Mouse (Mus musculus): Measurements from ENCODE around the gene Nek9. TPM values are rescaled to one million over a fixed set of nuclear protein-coding genes. Genes with fewer than 3 reads are reported as not detected.

Gene Nek9
- polyA plus RNA-seq, 1 experiment from 2014 or later = 23.9 TPM

- H3K4me1 ChIP-seq = peaks cover 13% of the 10 kb centered on the region
- no peak for DNase-seq (ENCODE audit: extremely low spot score, low spot score)
- WGBS = 86% methylated on average over 6 of the region's 6 CpGs
- no peak overlapping the region for H3K27ac ChIP-seq
- H3K4me3 ChIP-seq = no peak overlapping the region
- H3K9me3 ChIP-seq = no peaks in the 10 kb centered on the region
- peaks cover 23% of the 10 kb centered on the region for H3K36me3 ChIP-seq (replicated peaks)
- no peaks in the 10 kb centered on the region for H3K27me3 ChIP-seq (ENCODE audit: poor library complexity, severe bottlenecking)
Observed at GRCm38 (mm10) chr12:85368441-85369063, 29.4 kb upstream of the Nek9 start.

- 95% methylated on average over 3 of the region's 3 CpGs for WGBS
Observed at GRCm38 (mm10) chr12:85366271-85366670, 27.1 kb upstream of the Nek9 start.

DNA sequence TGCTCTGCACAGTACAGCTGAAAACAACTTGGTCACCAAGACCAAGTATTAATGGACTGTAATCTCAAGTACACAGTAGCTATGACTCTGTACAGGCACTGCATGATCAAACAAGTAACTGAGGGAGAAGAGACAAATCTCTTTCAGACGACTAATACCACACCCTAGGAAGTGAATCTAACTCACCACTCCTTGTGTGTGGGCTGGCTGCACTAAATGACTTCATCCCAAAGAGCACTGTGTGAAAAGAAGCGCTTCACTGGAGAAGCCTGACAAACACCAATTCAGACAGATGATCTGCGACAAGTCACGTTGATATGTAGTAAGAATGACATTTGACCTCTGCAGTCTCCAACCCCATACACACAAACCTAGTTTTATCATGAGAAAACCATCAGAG, 23.3 kb upstream of the Nek9 start:
- DNase-seq (ENCODE audit: extremely low spot score, low spot score) = no peak
- Histone ChIP-seq H3K4me3 (no peak overlapping the region), H3K9me3 (no peaks in the 10 kb centered on the region), H3K4me1 (no peaks in the 10 kb centered on the region), H3K27ac (no peak overlapping the region), H3K27me3 (ENCODE audit: poor library complexity, severe bottlenecking) (no peaks in the 10 kb centered on the region), H3K36me3 (replicated peaks) (peaks cover 35% of the 10 kb centered on the region)
- 85% methylated on average over 4 of the region's 4 CpGs for WGBS

More at GRCm38 (mm10) chr12:85366271-85366670, 27.1 kb upstream of the Nek9 start:
- Histone ChIP-seq H3K9me3 (no peaks in the 10 kb centered on the region), H3K27me3 (ENCODE audit: poor library complexity, severe bottlenecking) (no peaks in the 10 kb centered on the region), H3K4me1 (no peaks in the 10 kb centered on the region), H3K27ac (no peak overlapping the region), H3K36me3 (replicated peaks) (peaks cover 31% of the 10 kb centered on the region), H3K4me3 (no peak overlapping the region)
- no peak for DNase-seq (ENCODE audit: extremely low spot score, low spot score)

DNA sequence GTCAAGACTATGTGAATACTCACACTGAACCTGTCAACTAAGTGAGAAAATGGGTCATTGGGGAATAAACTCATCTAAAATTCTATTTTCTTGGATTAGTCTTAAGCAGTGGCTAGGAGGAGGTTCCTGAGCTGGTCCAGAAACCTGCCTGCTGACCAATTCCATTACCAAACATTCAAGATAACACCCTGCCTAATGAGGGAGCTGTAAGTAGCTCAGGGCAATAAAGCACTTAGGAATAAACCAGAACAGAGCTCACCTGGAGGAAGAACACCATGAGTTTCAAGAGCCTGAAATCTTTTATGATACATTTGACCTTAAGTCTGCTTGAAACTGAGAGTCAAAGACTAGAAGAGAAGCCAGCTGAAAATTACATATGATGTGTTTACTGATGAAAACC, 22.4 kb upstream of the Nek9 start:
- H3K27me3 ChIP-seq (ENCODE audit: poor library complexity, severe bottlenecking) = no peaks in the 10 kb centered on the region
- no peaks in the 10 kb centered on the region for H3K9me3 ChIP-seq
- peaks cover 35% of the 10 kb centered on the region for H3K36me3 ChIP-seq (replicated peaks)
- no peak overlapping the region for H3K27ac ChIP-seq
- H3K4me3 ChIP-seq = no peak overlapping the region
- no peak for DNase-seq (ENCODE audit: extremely low spot score, low spot score)
- H3K4me1 ChIP-seq = no peaks in the 10 kb centered on the region

GRCm38 (mm10) chr12:85361165-85361564, 22.0 kb upstream of the Nek9 start:
- H3K27ac ChIP-seq = no peak overlapping the region
- DNase-seq (ENCODE audit: extremely low spot score, low spot score) = no peak
- no peak overlapping the region for H3K4me3 ChIP-seq
- H3K27me3 ChIP-seq (ENCODE audit: poor library complexity, severe bottlenecking) = no peaks in the 10 kb centered on the region
- H3K4me1 ChIP-seq = no peaks in the 10 kb centered on the region
- no peaks in the 10 kb centered on the region for H3K9me3 ChIP-seq
- peaks cover 31% of the 10 kb centered on the region for H3K36me3 ChIP-seq (replicated peaks)
- 93% methylated on average over 3 of the region's 3 CpGs for WGBS

GRCm38 (mm10) chr12:85354061-85354460, 14.9 kb upstream of the Nek9 start:
- peaks cover 52% of the 10 kb centered on the region for H3K36me3 ChIP-seq (replicated peaks)
- H3K9me3 ChIP-seq = no peaks in the 10 kb centered on the region
- WGBS = 94% methylated on average over 3 of the region's 3 CpGs
- peaks cover 4% of the 10 kb centered on the region; the same call in 1 of the 2 replicates for H3K4me1 ChIP-seq
- DNase-seq (ENCODE audit: extremely low spot score, low spot score) = no peak
- no peak overlapping the region for H3K27ac ChIP-seq
- H3K27me3 ChIP-seq (ENCODE audit: poor library complexity, severe bottlenecking) = no peaks in the 10 kb centered on the region
- no peak overlapping the region for H3K4me3 ChIP-seq

DNA sequence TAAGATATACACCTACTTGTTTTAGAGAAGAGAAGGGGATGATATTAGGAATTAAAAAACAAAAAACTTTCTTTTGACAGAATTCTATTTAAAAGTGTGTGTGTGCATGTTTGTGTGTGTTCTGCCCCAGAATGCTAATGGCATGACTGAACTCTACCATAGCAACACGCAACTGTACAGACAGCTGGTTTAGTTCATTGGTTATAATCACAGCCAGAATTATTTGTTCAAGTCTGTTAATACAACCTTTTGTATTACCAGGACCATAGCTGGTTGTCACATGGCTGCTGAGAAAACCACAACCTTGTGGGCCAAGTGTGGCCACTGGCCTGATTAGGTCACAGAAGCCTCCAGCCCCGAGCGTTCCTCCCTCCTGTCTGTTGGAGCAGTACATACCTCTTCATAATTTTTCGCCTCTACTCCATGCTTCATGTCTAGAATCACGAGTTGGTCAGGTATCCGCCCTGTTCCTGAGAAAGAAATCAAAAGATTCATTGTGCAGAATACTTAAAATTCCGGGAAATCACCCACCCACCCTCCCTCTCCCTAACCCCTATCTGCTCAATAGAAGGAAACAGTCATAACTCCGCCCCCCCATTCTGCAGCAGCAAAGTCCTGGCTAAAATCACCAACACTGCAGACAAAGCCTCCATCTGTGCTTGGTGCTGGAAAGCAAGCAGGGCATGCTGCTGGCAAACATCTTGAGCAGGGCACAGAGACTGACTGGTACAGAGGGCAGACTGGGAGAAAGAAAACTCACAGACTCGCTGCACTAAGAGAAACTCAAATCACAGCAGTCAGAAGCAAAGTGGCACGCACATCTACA, 11.5 kb upstream of the Nek9 start:
- H3K27me3 ChIP-seq (ENCODE audit: poor library complexity, severe bottlenecking) = no peaks in the 10 kb centered on the region
- DNase-seq (ENCODE audit: extremely low spot score, low spot score) = no peak
- H3K36me3 ChIP-seq (replicated peaks) = peaks cover 70% of the 10 kb centered on the region
- H3K27ac ChIP-seq = no peak overlapping the region
- no peak overlapping the region for H3K4me3 ChIP-seq
- H3K9me3 ChIP-seq = no peaks in the 10 kb centered on the region
- H3K4me1 ChIP-seq = peaks cover 4% of the 10 kb centered on the region; the same call in 1 of the 2 replicates
- WGBS = 89% methylated on average over 10 of the region's 10 CpGs

DNA sequence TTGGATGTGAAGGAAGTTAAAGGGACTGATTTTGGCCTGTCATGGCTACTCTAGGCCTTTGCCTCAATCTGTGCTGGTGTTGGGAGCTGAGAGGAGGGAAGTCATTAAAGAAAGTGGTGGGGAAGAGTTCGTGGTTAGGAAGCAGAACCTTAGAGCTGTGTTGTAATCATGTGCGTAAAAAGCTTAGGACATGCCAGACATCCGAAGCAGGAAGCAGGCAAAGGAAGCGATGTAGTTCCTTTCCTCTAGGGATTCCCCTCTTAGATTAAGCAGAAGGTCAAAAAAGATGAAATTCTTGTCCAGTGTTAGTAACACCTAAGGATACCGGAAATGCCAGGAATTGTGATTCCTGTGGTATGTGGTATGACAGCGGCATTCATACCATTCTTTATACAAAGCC, 9.2 kb upstream of the Nek9 start:
- H3K27me3 ChIP-seq (ENCODE audit: poor library complexity, severe bottlenecking) = no peaks in the 10 kb centered on the region
- H3K4me1 ChIP-seq = peaks cover 4% of the 10 kb centered on the region; the same call in 1 of the 2 replicates
- no peak overlapping the region for H3K4me3 ChIP-seq
- no peaks in the 10 kb centered on the region for H3K9me3 ChIP-seq
- 87% methylated on average over 6 of the region's 6 CpGs for WGBS
- peaks cover 76% of the 10 kb centered on the region for H3K36me3 ChIP-seq (replicated peaks)
- H3K27ac ChIP-seq = no peak overlapping the region
- DNase-seq (ENCODE audit: extremely low spot score, low spot score) = no peak

- Histone ChIP-seq H3K36me3 (replicated peaks) (peaks cover 73% of the 10 kb centered on the region), H3K4me3 (no peak overlapping the region), H3K9me3 (no peaks in the 10 kb centered on the region), H3K27ac (no peak overlapping the region), H3K27me3 (ENCODE audit: poor library complexity, severe bottlenecking) (no peaks in the 10 kb centered on the region), H3K4me1 (peaks cover 4% of the 10 kb centered on the region; the same call in 1 of the 2 replicates)
- no peak for DNase-seq (ENCODE audit: extremely low spot score, low spot score)
- 79% methylated on average over 3 of the region's 3 CpGs for WGBS
Observed at GRCm38 (mm10) chr12:85347196-85347595, 8.0 kb upstream of the Nek9 start.

GRCm38 (mm10) chr12:85346374-85346773, 7.2 kb upstream of the Nek9 start:
- H3K36me3 ChIP-seq (replicated peaks) = peaks cover 76% of the 10 kb centered on the region
- H3K4me1 ChIP-seq = peaks cover 4% of the 10 kb centered on the region; the same call in 1 of the 2 replicates
- peak; percentile 17 for DNase-seq (ENCODE audit: extremely low spot score, low spot score)
- H3K27ac ChIP-seq = no peak overlapping the region
- no peak overlapping the region for H3K4me3 ChIP-seq
- H3K27me3 ChIP-seq (ENCODE audit: poor library complexity, severe bottlenecking) = no peaks in the 10 kb centered on the region
- WGBS = 71% methylated on average over 3 of the region's 3 CpGs
- H3K9me3 ChIP-seq = no peaks in the 10 kb centered on the region

- DNase-seq (ENCODE audit: extremely low spot score, low spot score) = no peak
- WGBS = 94% methylated on average over 6 of the region's 6 CpGs
- no peak overlapping the region for H3K4me3 ChIP-seq
- H3K27ac ChIP-seq = no peak overlapping the region
- peaks cover 72% of the 10 kb centered on the region for H3K36me3 ChIP-seq (replicated peaks)
- no peaks in the 10 kb centered on the region for H3K27me3 ChIP-seq (ENCODE audit: poor library complexity, severe bottlenecking)
- no peaks in the 10 kb centered on the region for H3K9me3 ChIP-seq
- no peaks in the 10 kb centered on the region for H3K4me1 ChIP-seq
Observed at GRCm38 (mm10) chr12:85345559-85345958, 6.4 kb upstream of the Nek9 start.

- Histone ChIP-seq H3K9me3 (no peaks in the 10 kb centered on the region), H3K36me3 (replicated peaks) (peaks cover 60% of the 10 kb centered on the region), H3K4me3 (no peak overlapping the region), H3K27me3 (ENCODE audit: poor library complexity, severe bottlenecking) (no peaks in the 10 kb centered on the region), H3K27ac (no peak overlapping the region), H3K4me1 (peaks cover 9% of the 10 kb centered on the region)
- WGBS = 87% methylated on average over 7 of the region's 7 CpGs
- DNase-seq (ENCODE audit: extremely low spot score, low spot score) = no peak
Observed at GRCm38 (mm10) chr12:85344252-85344651, 5.1 kb upstream of the Nek9 start.

GRCm38 (mm10) chr12:85342310-85342709, 3.1 kb upstream of the Nek9 start:
- Histone ChIP-seq H3K27ac (no peak overlapping the region), H3K36me3 (replicated peaks) (peaks cover 41% of the 10 kb centered on the region), H3K9me3 (no peaks in the 10 kb centered on the region), H3K27me3 (ENCODE audit: poor library complexity, severe bottlenecking) (no peaks in the 10 kb centered on the region), H3K4me3 (no peak overlapping the region), H3K4me1 (peaks cover 18% of the 10 kb centered on the region)
- DNase-seq (ENCODE audit: extremely low spot score, low spot score) = no peak
- WGBS = 78% methylated on average over 4 of the region's 4 CpGs
